Mouse (Mus musculus): ENCODE measurements around the gene Ift20. TPM values are rescaled to one million over a fixed set of nuclear protein-coding genes. Genes with fewer than 3 reads are reported as not detected.

Ift20 gene
- polyA plus RNA-seq, 2 experiments: 133 to 185 TPM

DNA sequence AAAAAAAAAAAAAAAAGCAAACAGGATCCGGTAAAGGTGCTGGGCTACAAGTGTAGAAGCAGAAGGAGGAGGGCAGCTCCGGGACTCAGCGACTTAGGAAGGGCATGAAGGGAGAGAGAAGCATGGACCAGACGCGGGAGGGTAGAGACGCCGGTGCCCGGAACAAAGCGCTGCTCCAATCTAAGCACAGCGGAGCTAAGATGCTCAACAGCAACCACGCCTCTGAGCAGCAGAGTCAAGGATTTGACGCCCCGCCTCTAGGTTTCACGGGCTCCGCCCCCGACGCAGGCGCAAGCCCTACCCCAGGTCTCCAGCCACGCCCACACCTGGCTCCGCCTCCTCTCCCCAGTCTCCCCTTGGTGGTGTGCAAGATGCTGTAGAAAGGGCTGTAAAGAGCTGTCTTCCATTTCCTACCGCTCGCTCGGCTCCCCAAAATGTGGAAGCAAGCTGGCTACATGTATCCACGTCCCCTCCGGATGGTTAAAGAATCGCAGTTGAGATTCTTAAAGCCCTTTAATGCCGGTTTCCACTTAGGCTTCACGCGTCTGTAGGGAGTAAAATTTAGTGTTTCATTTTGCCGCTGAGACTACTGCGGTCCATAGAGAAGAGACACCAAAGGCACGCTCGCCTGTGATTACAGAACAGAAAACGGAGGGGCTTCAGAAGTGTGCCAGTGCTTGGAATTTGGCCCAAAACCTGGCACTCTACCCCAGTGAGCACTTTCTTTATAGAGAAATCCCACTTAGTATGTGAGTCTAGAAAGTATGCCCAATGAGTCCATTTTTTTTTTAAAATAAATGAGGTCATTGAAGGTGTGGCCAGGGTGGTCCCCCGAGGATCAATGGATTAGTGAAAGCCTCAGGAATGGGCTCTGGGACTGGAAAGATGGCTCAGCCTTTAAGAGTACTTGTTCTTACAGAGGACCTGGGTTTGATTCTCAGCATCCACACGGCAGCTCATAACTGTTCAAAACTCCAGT lies 38.3 kb upstream of the Ift20 start, which contains the start of gene Sarm1:
Gene Sarm1, minus strand, starts transcription at position 211 of the 979 bp plus-strand sequence.
- no peaks in the 10 kb centered on the region for H3K9me3 ChIP-seq (ENCODE audit: control insufficient read depth, low read length)
- H3K27me3 ChIP-seq (ENCODE audit: control insufficient read depth, insufficient read depth, low read length): peaks cover 10% of the 10 kb centered on the region
- no peak within 1 kb of the TSS for H3K27ac ChIP-seq (replicated peaks; ENCODE audit: low read depth, low read length)
- peaks cover 12% of the 10 kb centered on the region; the same call in 1 of the 2 replicates for H3K4me1 ChIP-seq (ENCODE audit: control insufficient read depth, insufficient read depth, low read length)
- H3K36me3 ChIP-seq (ENCODE audit: control insufficient read depth, insufficient read depth, low read length): no peaks in the 10 kb centered on the region
- DNase-seq (ENCODE audit: low spot score): peak; percentile 94
- WGBS: 3% methylated on average over 29 of the region's 36 CpGs
- H3K4me3 ChIP-seq (replicated peaks; ENCODE audit: low read length): peak within 1 kb of the TSS; percentile 47
- peak within 1 kb of the TSS; percentile 97 for H3K4me2 ChIP-seq (replicated peaks; ENCODE audit: low read depth, low read length, severe bottlenecking)
- 0 out of 2 replicates have a peak, but pooled peaks have one; percentile 37 for TF ChIP-seq POLR2A (IDR thresholded peaks at IDR 0.05; ENCODE audit: borderline replicate concordance, extremely low read depth, insufficient read depth, insufficient read length)
- H3K9ac ChIP-seq (ENCODE audit: low read depth, low read length, severe bottlenecking): peak within 1 kb of the TSS; percentile 45
- ATAC-seq (ENCODE audit: low FRiP score, low read depth): peak; percentile 94

GRCm38 (mm10) chr11:78499004-78499403 lies 37.2 kb upstream of the Ift20 start, which contains the start of gene Vtn:
TSS of gene Vtn (plus strand) at chr11:78499091.
- 60% methylated on average over 7 of the region's 7 CpGs for WGBS
- peak within 1 kb of the TSS; percentile 97 for H3K4me2 ChIP-seq (replicated peaks; ENCODE audit: low read depth, low read length, severe bottlenecking)
- no peak within 1 kb of the TSS for H3K27ac ChIP-seq (replicated peaks; ENCODE audit: low read depth, low read length)
- H3K4me3 ChIP-seq (replicated peaks; ENCODE audit: low read length): peak within 1 kb of the TSS; percentile 47
- peak within 1 kb of the TSS; percentile 36; the same call in 1 of the 2 replicates for H3K9ac ChIP-seq (ENCODE audit: low read depth, low read length, severe bottlenecking)
- H3K27me3 ChIP-seq (ENCODE audit: control insufficient read depth, insufficient read depth, low read length): peaks cover 10% of the 10 kb centered on the region
- H3K4me1 ChIP-seq (ENCODE audit: control insufficient read depth, insufficient read depth, low read length): peaks cover 12% of the 10 kb centered on the region; the same call in 1 of the 2 replicates
- no peaks in the 10 kb centered on the region for H3K36me3 ChIP-seq (ENCODE audit: control insufficient read depth, insufficient read depth, low read length)
- ATAC-seq (ENCODE audit: low FRiP score, low read depth) (no peak), DNase-seq (ENCODE audit: low spot score) (no peak)
- no peak for TF ChIP-seq POLR2A (IDR thresholded peaks at IDR 0.05; ENCODE audit: borderline replicate concordance, extremely low read depth, insufficient read depth, insufficient read length)
- no peaks in the 10 kb centered on the region for H3K9me3 ChIP-seq (ENCODE audit: control insufficient read depth, low read length)

- Histone ChIP-seq H3K9ac (ENCODE audit: low read depth, low read length, severe bottlenecking) (no peak overlapping the region), H3K4me2 (replicated peaks; ENCODE audit: low read depth, low read length, severe bottlenecking) (no peak overlapping the region), H3K4me1 (ENCODE audit: control insufficient read depth, insufficient read depth, low read length) (peaks cover 12% of the 10 kb centered on the region; the same call in 1 of the 2 replicates), H3K36me3 (ENCODE audit: control insufficient read depth, insufficient read depth, low read length) (no peaks in the 10 kb centered on the region), H3K9me3 (ENCODE audit: control insufficient read depth, low read length) (no peaks in the 10 kb centered on the region), H3K27me3 (ENCODE audit: control insufficient read depth, insufficient read depth, low read length) (peaks cover 10% of the 10 kb centered on the region), H3K27ac (replicated peaks; ENCODE audit: low read depth, low read length) (no peak overlapping the region), H3K4me3 (replicated peaks; ENCODE audit: low read length) (no peak overlapping the region)
- ATAC-seq (ENCODE audit: low FRiP score, low read depth) (no peak), DNase-seq (ENCODE audit: low spot score) (no peak)
- WGBS: 47% methylated on average over 16 of the region's 16 CpGs
- TF ChIP-seq POLR2A (IDR thresholded peaks at IDR 0.05; ENCODE audit: borderline replicate concordance, extremely low read depth, insufficient read depth, insufficient read length): no peak
Measured at GRCm38 (mm10) chr11:78499543-78499942, 36.6 kb upstream of the Ift20 start.

GRCm38 (mm10) chr11:78500623-78501202 lies 35.4 kb upstream of the Ift20 start:
- TF ChIP-seq POLR2A (IDR thresholded peaks at IDR 0.05; ENCODE audit: borderline replicate concordance, extremely low read depth, insufficient read depth, insufficient read length): no peak
- Histone ChIP-seq H3K27me3 (ENCODE audit: control insufficient read depth, insufficient read depth, low read length) (peaks cover 9% of the 10 kb centered on the region), H3K27ac (replicated peaks; ENCODE audit: low read depth, low read length) (no peak overlapping the region), H3K4me1 (ENCODE audit: control insufficient read depth, insufficient read depth, low read length) (peaks cover 12% of the 10 kb centered on the region; the same call in 1 of the 2 replicates), H3K4me2 (replicated peaks; ENCODE audit: low read depth, low read length, severe bottlenecking) (no peak overlapping the region), H3K9me3 (ENCODE audit: control insufficient read depth, low read length) (no peaks in the 10 kb centered on the region), H3K4me3 (replicated peaks; ENCODE audit: low read length) (no peak overlapping the region), H3K36me3 (ENCODE audit: control insufficient read depth, insufficient read depth, low read length) (peaks cover 3% of the 10 kb centered on the region; the same call in 1 of the 2 replicates), H3K9ac (ENCODE audit: low read depth, low read length, severe bottlenecking) (no peak overlapping the region)
- DNase-seq (ENCODE audit: low spot score) (no peak), ATAC-seq (ENCODE audit: low FRiP score, low read depth) (no peak)
- WGBS: 80% methylated on average over 9 of the region's 9 CpGs

DNA sequence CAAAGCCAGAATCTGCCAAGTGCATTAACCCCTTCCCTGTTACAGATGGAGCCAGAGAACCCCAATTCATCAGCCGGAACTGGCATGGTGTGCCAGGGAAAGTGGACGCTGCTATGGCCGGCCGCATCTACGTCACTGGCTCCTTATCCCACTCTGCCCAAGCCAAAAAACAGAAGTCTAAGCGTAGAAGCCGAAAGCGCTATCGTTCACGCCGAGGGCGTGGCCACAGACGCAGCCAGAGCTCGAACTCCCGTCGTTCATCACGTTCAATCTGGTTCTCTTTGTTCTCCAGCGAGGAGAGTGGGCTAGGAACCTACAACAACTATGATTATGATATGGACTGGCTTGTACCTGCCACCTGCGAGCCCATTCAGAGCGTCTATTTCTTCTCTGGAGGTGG lies 34.6 kb upstream of the Ift20 start:
- Histone ChIP-seq H3K4me3 (replicated peaks; ENCODE audit: low read length) (no peak overlapping the region), H3K9ac (ENCODE audit: low read depth, low read length, severe bottlenecking) (no peak overlapping the region), H3K27ac (replicated peaks; ENCODE audit: low read depth, low read length) (no peak overlapping the region), H3K27me3 (ENCODE audit: control insufficient read depth, insufficient read depth, low read length) (peaks cover under 1% of the 10 kb centered on the region), H3K36me3 (ENCODE audit: control insufficient read depth, insufficient read depth, low read length) (peaks cover 11% of the 10 kb centered on the region), H3K4me2 (replicated peaks; ENCODE audit: low read depth, low read length, severe bottlenecking) (no peak overlapping the region), H3K9me3 (ENCODE audit: control insufficient read depth, low read length) (no peaks in the 10 kb centered on the region), H3K4me1 (ENCODE audit: control insufficient read depth, insufficient read depth, low read length) (peaks cover 10% of the 10 kb centered on the region; the same call in 1 of the 2 replicates)
- ATAC-seq (ENCODE audit: low FRiP score, low read depth) (no peak), DNase-seq (ENCODE audit: low spot score) (no peak)
- 82% methylated on average over 20 of the region's 20 CpGs for WGBS
- TF ChIP-seq POLR2A (IDR thresholded peaks at IDR 0.05; ENCODE audit: borderline replicate concordance, extremely low read depth, insufficient read depth, insufficient read length): no peak

All from limb, embryonic 14.5 days (tissue).